Mouse (Mus musculus) regulatory T cell (primary cell): Measurements from ENCODE around the gene Pdzrn3.

Experiments
- in situ Hi-C: fragments of 300-600 bp; cut with MboI, MseI; formaldehyde crosslinking; loops from one replicate; pipeline ENCODE4 v1.15.1; 2025; ENCODE audit warnings: high pct_unique_total_duplicates

Gene Pdzrn3

DNA sequence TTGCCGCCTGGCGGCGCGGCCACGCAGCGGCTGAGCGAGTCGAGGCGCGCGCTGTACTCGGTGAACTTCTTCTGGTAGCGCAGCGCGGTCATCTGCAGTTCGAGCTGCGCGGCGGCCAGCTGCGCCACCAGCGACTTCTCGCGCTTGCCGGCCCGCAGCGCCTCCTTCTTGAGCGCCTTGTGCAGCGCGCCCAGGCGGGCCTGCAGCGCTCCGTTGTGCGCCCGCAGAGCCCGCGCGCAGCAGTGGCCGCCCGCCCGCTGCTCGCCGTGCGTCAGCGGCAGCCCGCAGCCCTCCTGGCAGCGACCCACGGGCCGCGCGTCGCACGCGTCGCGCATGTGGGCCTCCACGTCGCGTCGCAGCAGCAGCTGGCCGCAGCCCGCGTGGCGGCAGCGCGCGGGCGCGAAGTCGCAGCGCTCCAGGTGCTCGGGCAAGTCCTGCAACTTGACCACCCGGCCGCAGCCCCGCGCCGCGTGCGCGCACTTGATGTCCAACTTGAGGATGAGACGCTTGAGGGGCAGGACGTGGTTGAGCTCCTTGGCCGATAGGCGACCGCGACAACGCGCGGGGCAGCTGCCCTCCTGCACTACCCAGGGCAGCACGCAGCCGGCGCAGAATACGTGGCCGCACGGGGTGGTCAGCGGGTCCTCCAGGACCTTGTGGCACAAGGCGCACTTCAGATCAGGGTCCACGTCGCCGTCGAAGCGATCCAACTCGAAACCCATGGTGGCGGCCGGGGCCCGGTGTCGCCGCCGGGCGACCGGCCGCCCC, at the start of gene Pdzrn3:
Gene Pdzrn3 (minus strand): TSS at position 731 of the 768 bp plus-strand sequence.
- in situ Hi-C loops = no loop called here

DNA sequence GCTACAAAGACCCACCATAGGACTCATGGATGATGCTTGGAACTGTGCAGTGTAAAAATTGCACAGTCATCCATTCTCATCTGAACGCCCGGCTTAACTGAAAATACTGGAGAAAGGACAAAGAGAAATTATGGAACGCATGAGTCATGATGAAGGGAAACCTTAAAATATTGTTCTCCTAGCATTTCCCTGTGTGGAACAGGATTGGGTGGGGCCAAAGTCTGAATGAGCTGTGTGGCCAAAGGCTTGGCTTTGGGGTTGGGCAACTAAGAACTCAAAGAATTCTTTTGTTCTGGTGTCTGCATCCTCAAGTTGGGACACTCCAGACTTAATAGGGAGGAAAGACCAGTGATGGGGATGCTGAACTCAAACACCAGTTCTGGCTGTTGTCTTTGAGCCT, 49.6 kb upstream of the Pdzrn3 start:
- in situ Hi-C loops = no loop called here

DNA sequence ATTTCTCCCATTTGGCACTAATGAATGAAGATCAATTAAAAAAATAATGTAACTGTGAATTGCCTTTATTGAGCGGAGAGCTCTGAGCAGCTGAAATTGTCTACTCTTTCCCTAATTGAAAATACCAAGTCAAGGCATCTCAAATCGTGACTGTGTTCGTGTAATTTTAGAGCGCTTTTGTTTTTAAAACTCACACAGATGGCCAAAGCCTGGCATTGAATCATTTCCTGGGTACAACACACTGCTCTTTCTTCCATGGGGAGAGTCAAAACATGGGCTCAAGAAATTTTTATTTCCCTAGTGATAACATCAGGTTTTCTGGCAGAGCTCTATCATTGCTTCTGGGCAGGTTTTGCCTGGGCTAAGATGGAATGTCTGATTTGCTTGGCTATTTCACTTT, 48.6 kb upstream of the Pdzrn3 start:
- in situ Hi-C loops = no loop called here

DNA sequence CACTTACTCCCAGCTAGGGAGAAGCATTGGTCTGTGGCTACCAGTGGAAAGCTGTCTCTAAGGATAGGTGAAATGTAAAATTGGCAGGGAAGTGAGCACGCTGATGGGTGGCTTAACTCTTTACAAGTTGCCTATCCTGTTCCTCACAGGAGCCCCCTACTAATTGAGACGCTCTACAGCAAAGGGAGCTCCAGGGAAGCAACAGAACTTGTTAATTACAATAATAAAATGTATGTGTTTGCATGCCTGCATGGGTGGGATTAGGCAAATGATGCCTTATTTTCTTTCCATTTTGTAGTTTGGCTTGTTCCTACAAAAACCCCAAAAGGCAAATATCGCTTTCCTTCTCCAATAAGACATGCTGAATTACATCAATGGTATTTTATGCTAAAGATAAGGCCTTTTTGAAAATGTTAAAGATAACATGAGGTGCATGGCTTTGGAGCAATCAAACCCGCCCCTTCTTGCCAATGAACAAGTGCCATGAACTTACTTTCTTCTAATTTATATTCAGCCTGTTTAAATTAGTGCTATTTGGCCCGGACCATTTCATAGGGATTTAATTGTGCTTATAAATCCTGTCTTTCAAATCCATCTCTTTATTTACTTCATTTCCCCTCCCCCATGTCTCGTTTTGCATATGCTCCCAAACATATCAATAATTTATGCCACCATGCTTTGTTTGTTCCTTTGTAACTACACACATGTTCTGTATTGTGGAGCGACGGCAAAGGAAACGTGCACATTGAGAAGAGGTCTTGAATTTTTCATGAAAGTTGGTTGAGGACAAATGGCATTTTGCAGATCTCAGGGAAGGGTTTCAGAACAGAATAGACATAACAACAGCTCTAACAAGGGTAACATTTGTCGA, 44.6 kb upstream of the Pdzrn3 start:
- in situ Hi-C loops = no loop called here

DNA sequence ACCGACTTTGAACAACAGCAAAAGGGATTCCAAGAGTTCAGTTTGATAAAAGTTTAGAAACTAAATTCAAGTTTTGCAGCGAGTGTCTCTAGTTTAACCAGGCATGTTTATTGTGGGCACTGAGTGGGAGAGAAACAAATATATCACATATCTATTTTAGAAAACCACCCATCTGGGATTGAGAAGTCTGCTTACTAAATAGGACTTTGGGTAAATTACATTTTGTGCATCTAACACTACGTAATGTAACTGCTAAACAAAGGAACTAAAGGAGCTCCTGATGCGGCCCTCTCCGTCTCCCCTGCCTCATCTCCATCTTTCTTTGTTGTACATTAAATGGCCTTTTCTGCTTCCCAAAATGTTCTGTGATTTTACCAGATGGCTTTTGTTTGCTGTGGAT, 40.5 kb upstream of the Pdzrn3 start:
- in situ Hi-C loops = no loop called here

DNA sequence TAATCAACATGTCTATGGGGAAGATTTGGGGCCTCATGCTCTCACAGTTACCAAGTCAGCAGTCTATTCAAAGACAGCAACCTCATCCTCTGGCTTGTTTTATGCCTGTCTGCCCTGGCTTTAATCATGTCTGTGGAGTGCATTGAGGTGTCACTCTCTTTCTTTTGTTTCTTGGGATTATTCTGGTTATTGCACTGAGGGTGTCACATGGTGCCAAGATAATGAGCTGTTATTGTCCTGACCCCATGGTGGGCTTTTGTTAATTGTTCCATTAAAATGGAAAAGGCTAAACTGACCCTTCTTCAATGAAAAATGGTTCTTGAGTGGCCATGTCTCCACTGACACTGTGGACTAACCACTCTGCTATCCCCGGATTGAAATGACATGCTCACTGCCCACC, 34.0 kb upstream of the Pdzrn3 start:
- in situ Hi-C loops = no loop called here

DNA sequence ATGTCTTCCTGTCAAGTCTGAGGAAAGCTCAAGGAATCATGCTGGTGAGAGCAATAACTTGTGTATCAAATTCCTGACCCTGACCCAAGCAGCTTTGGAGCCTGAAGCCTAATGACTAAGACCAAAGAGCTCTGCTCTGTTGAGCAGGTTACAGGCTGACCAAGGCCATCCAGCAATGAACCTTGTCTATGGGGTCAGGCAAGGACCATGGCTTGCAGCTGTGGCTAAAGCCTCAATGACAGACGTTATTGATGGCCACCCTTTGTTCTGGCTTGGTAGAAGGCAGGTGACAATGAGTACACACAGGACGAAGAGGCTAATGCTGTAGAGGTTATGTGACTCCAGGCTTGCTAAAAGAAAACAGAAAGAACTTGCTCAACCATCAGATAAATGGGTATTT, 33.4 kb upstream of the Pdzrn3 start:
- in situ Hi-C loops = no loop called here

DNA sequence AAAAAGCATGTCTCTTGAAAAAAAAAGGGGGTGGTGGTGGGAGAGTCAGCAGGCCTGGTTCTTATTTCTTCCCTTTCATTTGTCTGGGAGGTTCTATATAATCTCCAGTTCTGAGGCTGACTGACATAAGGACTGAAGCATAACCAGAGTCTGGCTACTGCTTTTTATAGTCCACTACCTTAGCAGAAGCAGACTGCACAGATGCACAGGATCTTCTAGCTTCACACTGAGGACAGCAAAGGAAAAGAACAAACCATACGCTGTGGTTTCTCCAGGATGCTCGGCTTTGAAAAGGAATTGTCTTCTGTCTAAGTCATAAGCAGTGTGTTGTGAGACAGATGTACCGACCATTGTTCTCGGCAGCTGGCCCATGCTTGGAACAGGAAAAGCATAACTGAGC, 19.0 kb upstream of the Pdzrn3 start:
- in situ Hi-C loops = no loop called here

DNA sequence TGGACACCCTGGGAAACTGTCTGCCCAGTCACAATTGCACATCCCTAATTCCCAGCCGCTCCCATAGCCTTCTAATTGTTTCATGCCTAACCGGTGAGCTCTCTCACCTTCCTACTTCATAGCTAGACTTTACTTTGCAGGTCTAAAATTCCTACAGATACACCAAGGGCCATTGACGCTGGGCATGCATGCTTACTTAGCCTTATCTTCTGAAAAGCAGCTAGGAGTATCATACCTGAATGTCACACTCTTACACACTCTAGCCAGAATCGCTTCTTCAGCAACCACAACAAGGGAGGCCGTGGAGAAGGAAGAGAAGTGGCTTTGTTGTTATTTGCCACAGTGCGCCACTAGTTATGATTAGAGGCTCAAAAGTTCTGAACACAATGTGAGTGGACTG, 18.2 kb upstream of the Pdzrn3 start:
- in situ Hi-C loops = no loop called here

DNA sequence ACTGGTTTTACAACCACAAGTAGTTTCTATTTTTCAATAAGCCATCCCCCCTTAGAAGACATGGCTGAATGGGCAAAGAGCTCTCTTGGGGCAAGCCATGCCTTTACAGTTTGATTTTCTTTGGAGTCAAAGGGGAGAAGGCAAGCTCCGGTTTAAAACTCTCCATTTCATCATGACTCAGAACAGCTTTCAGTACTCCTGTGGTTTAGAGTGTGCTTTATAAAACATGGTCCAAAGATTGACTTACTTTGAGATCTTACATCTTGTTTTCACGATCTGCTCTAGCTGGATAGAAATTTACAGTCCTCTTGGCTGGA, 15.1 kb upstream of the Pdzrn3 start:
- in situ Hi-C loops = no loop called here

DNA sequence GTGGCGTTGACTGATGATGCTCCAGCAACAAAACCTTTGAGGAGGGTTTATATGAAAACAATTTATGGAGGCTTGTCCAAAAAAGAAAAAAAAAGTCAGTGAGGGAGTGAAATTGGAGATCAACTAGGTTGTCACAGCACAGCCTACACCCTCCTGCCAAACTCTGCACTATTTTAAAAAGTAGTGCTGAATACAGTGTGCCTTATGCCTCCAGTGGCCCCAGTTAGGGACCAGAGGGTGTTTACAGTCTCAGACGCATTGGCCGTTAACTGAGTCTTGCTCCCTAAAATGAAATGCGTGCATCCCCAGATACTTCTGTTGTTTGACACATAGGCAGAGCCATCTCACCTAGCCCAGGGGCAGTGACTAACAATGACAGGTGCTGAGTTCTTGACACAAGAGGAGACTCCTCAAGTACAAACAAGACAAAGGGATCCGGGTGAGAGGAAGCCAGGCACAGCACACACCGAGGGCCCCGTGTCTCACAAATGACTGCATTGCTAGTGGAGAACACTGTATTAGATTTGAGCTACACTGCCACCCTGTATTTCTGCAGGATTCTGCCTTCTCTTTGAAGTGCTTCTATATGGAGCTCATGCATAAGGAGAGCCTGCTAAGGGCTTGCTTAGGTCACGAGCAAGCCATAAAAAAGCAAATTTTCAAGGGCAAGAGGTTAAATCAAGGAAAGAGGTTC, 14.6 kb upstream of the Pdzrn3 start:
- in situ Hi-C loops = no loop called here

DNA sequence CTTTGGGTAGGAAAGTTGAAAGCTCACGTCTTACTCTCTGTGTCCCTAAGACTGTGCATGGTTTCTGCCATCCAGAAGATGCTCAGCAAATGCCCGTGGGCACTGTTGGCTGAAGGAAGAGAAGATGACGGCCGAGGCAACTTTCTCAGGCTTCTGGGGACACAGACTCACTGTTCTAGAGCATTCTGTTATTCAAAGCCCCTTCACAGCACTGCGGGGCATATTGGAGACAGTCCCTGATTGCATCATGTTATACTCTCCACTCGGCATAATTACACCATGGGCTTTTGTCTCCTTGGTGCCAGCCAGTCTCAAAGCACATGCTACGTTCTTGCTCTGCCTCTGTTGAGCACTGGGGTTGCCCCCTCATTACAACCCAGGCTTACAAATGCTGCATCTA, 7.8 kb upstream of the Pdzrn3 start:
- in situ Hi-C loops = no loop called here

DNA sequence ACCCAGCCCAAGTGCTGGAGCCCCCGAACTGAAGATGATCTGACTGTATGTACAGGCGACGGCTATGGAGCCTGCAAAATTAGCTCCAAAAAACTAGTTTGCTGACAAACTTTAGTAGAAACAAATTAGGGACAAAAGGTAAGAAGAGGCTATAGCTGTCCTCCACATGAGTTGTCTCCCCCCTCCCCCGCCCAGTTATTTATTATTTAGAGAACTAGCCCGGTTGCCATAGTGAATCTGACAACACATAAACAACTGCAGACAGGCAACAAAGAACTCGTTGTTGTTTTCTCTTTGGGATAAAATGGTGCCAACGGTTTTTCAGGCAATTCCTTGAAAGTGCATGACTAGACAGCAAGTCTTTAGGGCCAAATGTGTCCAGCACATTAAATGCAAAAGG, 7.3 kb upstream of the Pdzrn3 start:
- in situ Hi-C loops = no loop called here

DNA sequence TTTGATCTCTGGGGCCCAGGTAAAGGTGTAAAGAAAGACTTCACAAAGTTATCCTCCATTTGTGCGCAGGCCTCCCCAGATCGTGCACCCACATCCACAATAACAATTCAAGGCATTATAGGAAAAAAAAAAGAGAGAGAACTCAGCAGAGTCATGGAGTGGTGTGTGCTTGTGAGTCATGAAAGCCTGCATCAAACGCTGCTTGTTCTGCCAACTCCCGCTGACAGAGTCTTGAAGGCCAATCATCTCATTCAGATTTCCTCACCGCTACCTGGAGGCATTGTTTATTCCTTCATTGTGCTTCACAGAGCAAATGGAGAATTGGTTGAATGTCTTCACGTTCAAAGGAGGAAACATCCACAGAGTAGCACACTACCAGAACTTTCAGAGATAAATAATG, 6.8 kb upstream of the Pdzrn3 start:
- in situ Hi-C loops = no loop called here

DNA sequence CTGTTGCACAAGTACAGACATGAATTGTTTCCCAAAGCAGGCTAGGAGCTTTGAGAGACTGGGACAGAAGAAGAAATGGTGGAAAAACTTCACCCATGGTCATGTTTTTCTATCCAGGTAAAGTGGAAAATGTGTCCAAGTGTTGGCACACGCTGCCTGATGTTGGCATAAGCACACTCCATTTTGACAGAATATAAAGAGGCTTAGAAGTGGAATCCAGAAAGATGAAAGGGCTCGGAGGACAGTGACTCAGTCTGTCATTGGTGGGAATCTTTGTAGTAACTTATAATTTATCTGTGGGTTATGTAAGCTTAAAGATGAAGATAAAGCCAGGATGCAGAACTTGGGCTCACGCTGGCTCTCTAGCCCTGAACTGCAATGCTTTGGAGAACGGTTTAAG, 5.2 kb upstream of the Pdzrn3 start:
- in situ Hi-C loops = no loop called here

DNA sequence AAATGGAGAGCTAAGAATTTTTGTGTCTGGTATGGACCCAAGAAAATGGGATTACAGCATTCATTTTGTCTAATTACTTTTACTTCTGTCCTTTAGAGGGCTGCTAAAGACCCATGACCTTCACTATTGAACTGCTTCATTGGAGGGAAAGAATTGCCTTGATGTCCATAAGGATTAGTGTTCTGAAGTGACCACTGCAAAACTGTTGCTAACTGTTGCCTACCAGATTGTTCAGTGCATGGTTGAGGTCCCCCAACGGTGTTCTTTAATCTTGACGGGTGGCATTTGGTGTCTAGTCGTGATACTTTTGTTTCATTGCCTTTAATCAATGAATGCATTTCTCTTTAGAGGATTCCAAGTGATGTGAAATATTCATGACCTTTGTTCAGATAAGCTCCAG, 1.8 kb upstream of the Pdzrn3 start:
- in situ Hi-C loops = no loop called here

DNA sequence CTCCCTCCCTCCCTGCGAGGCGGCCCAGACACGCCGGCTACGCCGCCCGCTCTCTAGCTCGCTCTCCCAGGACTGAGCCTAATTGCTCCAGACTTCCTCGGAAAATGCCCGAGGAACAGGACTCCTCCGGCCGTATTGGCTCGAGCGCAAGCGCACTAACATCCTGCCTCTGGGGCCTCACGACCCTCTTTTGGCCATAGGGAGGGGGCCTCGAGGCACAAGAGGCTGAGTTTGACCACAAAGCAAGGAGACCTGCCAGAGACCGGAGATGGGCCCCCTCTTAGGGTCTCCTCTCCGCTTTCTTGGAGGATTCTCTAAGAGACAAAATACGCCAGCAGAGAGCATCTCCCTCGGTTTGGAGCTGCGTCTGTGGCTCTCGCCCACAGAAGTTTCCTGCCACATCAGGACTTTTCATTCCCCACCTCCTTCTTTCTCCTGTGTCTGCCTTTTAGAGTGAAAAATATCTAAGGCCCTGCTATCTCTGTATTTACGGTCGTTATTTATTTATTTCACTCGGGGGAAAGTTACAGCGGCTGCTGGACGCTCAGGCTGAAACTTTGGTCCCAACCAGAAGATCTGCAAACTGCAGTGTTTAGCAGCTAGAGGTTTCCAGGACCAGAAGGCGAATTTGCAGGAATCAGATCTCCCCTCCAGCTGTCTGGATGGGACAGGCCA, 375 bp upstream of the Pdzrn3 start:
- in situ Hi-C loops = no loop called here

DNA sequence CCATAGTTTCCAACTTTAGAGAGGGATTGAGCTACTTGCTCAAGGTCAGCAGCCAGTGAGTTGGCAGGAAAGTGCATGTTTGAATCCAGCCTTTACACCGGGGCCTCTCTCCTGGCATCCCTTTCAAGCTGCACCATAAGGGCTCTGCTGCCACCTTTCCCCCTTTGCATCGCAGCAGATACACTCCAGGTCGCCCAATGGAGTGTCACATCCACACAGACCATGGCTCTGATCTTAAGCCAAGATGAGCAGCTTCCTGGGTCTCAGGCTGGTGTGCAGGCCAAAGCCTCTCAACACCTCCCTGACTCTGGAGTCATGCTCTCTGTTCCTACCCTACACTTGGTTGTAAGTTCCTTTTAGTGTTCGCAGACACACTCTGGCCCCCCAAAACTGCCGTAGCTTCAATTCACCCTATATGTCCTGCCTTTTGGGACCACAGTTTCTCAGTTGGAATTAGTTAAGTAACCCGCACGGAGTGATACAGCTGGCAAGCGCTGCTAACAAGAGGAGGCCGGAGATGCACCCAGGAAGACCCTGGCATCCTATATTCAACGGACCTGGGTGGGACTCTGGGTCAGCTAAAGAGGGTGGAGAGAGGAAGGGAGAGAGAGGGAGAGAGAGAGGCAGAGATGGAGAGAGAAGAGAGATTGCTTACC, 1.1 kb downstream of the Pdzrn3 start:
- in situ Hi-C loops = no loop called here

DNA sequence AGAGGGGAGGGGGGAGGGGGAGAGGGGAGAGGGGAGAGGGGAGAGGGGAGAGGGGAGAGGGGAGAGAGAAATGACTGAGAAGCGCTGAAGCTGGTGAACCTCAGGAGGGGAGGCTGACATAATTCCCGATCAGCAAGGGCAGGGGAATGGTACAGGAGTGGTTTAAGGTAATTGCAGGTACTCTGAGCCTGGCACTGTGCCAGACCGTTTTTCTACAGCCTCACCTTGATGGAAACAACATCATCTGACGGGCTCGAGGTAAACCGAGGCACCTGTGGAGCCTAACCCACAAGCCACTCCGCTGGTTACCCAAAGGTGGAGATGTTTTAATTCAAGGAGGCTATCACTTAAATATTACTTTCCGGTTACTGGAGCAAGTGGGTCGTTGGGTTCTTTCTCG, 1.6 kb downstream of the Pdzrn3 start:
- in situ Hi-C loops = no loop called here

DNA sequence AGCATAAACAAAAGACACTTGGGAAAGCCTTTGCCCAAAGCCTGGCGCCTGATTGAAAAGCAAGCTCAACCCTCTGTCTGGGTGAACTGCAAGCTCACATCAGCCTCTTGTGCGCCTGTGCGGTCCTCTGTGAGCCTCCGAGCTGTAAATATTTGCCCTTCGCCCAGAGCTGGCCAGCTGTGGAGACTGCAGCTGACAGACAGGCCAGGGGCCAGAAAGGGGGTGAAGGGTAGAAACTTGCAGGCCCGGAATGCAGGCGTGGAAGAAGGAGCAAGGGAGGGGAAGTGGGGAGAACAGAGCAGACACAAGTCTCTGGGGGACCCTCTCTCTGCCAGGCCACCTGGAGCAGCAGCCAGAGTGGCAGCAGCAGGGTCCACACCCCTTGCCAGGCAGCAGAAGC, 3.0 kb downstream of the Pdzrn3 start:
- in situ Hi-C loops = no loop called here

DNA sequence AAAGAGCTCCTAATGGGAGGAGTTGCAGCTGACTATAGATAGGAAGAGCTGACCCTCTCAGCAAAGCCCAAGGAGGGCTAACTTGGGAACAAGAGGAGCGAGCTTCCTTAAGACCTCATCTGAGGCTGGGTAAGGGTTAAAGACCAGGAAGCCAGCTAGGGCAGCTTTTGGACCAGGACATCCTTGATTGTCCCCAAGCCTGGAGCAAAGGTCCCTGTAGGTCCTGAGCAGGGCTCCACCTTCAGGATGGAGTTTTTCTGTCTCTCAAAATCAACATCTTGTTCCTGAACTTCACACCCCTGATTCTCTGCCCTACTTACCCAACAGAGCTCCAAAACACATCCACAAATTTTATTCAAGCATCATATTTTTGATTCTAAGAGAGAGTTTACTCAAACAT, 3.5 kb downstream of the Pdzrn3 start:
- in situ Hi-C loops = no loop called here

DNA sequence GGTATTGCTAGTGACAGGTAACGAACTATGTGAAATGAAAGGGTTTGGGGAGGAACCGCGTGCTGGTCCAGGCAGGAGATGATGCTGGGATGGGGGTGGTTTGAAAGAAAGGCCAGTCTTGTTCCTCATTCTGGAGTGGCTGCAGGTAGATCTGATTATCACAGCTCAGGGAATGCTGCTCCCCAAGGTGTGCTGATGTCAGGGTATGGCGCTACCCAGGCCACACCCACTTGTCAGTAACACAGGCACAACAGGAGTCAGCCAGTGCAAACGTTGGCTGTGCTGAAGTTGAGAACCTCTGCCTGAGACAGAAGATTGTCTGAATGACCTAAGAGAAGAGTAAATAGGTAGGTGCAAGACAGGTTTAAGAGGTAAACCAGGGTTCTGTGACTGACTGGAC, 4.7 kb downstream of the Pdzrn3 start:
- in situ Hi-C loops = no loop called here
